Mouse (Mus musculus) cerebellum, postnatal 36 days (tissue): ENCODE data around the gene Ucn3.

Experiments
- DNase-seq, 2 experiments: peaks; one replicate each; pipeline ENCODE4 v3.0.0; 2021 to 2022; ENCODE audit warnings: mixed read lengths in 2 of 2

Gene Ucn3

DNA sequence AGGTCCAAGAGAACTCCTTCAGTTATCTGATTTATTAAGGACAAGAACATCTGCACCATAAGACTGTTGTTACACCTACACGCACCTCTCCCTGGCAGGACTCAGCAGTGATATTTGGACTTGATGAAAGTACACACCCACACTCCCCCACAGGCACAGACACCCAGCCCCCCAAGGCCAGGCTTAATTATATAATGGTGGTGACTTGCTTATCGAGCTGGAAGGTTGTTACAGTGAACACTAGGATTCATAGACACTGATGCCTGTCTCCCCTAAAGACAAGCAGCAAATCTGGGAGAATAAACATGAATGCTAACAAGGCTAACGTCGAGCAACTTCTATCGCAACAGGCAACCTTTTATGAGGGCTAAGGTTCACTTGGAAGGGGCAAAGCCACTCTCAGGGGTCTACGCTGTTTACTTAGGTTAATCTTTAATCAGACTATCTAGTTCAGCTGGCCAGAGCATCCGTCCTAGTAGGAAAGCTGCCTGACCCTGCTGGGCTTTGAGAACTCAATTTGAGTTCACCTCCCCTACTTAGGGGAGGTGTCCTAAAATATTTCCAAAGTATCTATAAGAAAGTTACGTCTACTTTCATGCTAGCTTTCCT lies 53.6 kb downstream of the Ucn3 start:
- DNase-seq, result no peak
